Mouse (Mus musculus) thymus, postnatal 36 days (tissue): ENCODE data around the gene Cwc25.
"Not testable (repeated sequence)": the region's sequence is repeated elsewhere in the genome, so short reads cannot be mapped to it uniquely, and the experiment has no call there.

Source experiments
- DNase-seq, 2 experiments: peaks; one replicate each; pipeline ENCODE4 v3.0.0; 2022; ENCODE audit warnings: mixed read lengths in 2 of 2

The Cwc25 gene

DNA sequence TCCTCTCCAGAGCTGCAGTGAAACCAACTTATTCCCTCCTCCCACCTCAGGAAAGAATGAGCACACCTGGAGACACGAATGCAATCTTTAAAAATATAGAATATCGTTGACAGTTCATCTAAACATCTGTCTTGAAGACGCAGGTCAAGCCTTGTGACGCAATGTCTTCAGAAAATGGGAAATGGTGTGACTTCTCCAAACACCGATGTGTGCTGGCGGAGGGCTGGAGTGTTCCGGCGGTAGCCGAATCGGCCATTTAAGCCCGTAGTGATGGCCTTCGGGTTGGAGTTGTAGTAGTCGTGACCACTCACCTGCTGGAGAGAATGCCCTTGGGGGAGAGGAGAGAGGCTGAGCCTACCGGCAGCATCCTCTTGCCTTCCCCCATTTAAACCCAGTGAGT, 5.1 kb upstream of the Cwc25 start:
- DNase-seq: no peak

DNA sequence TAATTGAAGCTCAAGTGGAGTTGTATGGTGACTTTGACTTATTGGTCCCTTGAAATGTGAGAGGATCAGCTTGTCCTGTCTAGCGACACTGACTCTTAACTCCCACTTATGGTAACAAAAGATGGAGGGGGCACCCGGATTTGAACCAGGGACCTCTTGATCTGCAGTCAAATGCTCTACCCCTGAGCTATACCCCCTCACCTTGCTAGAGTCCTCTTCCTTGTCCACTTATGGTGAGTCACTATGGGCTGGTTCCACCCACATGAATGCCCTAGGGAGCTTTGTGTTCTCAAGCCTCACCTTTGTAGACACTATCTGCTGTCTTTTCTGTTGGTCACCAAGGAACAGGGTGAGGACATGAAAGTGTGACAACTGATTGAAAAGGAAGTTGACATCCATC, 3.3 kb upstream of the Cwc25 start:
- DNase-seq: no peak

DNA sequence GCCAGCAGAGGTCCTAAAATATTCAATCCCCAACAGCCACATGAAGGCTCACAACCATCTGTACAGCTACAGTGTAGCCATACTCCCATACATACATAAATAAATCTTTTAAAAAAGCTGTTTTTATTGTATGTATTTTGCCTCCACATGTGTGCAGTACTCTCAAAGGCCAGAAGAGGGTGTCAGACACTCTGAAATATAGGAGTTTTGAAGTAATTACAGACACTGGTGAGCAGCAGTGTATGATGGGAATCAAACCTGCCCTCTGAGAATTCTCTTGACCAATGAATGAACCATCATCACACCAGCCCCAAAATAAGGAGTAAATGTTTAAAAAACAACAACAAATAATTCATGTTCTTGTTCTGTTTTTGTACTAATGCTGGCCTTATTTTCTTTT, 4.7 kb downstream of the Cwc25 start:
- no peak for DNase-seq

DNA sequence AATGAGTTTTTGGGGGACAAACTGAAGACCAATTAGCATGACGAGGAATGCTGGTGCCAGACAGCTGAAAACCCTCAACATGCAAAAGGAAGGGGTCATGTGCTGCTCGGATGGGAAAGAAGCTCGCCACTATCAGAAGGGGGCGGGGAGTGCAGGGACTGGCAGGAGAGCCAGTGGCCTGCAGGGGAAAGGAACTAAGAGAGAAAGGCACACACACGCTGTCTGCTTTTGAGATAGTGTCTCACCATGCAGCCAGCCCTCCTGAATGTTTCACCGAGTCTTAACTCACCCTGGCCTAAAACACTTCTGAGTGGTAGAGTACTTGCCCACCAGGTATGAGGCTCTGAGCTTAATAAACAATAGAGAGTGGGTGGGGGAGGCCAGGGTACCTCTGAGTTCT, 7.4 kb downstream of the Cwc25 start:
- DNase-seq: no peak

DNA sequence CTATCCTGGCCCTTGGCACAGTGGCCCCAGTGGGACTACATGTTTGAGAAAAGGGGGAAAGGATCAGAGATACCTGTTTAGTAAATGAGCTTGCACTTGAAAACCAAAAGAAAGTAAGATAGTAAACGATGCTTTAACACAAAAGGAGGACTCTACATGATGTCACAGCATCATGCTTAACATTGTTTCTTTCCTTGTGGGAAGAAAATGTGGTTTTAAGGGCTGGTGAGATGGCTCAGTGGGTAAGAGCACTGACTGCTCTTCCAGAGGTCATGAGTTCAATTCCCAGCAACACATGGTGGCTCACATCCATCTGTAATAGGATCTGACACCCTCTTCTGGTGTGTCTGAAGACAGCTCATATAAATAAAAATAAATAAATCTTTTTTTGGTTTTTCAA, 8.2 kb downstream of the Cwc25 start:
- no peak for DNase-seq

DNA sequence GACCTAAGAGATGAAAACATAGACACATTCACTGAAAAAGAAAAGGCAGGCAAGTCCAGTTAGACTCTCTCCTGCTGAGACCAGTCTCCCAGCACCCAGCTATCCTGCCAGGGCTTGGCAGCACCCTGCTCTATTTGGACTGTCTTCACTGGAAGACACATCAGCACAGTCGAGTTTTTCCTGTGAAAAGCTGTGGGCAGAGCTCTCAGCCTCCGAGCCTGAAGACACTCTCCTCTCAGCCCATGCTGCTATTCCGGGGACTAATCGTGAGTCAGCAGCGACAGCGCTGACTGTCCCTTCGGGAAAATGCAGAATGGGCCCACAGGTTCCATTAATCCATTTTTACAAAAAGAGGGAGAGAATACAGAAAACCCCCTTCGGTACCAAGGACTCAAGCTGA, 13.1 kb downstream of the Cwc25 start:
- no peak for DNase-seq

DNA sequence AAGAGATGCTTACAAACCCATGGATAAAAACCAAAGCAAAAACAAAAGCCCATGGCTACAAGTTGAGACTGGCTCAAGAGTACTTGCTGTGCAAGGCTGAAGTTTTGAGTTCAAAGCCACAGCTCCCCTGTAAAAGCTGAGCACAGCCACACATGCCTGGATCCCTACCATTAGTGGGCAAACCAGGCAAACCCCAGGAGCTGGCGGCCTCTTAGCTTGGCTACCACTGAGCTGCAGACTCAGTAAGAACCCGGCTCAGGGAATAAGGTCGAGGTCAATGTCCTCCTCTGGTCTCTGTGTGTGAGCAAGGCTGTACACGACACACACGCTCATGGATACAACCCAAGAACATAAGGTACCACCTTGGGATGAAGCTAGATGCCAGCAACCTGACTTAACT, 17.9 kb downstream of the Cwc25 start:
- DNase-seq: no peak

DNA sequence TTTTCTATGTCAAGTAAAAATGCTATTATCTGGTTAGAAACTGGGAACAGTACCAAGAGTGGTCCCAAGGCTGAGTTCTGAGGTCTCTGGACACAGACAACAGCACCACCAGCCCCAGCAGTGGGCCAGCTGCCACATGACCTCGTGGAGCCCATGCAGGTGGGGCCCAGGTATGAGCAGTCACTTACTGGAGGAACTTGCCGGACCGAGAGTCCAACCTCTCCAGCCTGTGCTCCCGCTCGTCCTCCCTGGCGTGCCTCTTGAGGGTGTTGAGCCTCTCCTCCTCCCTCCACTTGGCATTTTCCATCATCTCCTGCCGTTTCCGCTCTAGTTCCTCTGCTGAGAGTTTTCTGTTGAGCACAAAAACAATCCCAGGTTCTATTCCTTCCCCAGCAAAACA, 18.6 kb downstream of the Cwc25 start:
- DNase-seq: no peak

DNA sequence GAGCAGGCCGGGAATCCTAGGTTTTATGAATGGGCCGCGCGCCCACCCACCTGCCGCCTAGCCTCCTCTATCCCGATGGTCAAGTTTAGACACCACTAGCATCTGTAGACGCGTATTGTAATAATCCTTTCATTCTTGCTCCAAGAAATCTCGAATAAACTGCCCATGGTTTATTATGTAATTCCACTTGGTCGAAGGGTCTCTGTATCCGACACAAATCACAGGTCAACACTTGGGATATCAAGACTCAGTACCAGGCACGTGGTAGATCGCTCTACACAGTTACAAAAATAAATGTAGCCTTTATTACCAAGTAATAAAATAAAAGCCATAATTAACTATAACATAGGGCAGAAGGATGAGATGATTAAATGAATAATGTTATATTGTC, 21.0 kb downstream of the Cwc25 start:
- DNase-seq: no peak

DNA sequence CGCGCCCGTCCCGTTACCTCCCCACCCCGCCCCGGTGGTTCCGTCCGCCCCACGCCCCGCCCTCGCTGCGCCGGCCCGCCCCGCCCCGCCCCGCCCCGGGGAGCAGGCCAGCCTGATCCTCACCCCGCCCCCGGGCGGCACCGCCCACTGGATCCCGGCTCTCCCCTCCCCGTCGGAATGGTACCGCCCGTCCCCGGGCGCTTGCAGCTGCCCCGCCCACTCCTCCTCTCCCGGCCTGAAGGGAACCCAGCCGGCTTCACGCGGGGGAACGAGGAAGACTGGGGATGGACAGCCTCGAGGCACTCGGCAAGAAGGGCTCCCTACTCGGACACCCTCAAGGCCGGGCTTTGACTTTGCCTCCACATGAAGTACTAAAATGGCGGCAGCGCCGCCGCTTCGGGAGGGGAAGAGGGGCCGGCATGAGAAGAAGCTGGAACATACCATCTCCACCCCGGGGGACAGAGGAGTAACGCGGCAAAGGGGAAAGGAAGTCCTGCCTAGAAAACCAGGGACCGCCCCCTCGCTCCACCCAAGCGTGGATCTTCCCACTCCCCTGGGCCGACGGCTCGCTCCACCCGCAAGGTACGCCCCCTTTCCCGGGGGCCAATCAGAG, 21.5 kb downstream of the Cwc25 start:
- peak; percentile 99 for DNase-seq

DNA sequence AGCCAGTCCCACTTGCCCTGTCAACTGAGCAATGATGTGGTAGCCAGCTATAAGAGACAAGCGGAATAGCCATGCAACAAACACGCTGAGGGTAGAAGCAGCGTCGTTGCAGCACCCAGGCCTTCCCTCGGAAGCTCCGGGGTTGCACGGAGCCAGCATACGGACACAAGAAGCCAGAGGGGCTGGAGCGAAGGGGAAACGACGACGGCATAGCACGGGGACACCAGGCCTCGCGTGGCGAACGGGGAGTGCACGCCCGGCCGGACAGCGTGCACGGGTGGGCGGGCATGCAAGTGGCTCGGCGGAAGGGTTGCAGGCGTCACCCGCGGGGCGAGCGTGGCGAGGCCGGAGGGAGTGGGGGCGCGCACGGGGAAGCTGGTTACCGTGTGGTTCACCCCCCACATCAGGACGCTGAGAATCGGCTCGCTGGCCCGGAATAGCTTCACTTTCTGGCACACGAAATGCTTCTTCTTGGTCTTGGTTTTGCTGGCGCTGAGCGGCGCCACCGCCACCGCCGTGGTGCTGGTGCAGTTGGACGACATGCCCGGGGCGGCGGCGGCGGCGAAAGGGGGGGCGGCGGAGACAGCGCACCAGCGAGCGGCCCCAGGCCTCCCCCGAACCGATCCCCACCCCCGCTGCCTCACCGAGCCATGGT, 22.2 kb downstream of the Cwc25 start, which contains the start of gene Pip4k2b:
Gene Pip4k2b (minus strand): TSS at position 642 of the 655 bp plus-strand sequence.
- no peak for DNase-seq

DNA sequence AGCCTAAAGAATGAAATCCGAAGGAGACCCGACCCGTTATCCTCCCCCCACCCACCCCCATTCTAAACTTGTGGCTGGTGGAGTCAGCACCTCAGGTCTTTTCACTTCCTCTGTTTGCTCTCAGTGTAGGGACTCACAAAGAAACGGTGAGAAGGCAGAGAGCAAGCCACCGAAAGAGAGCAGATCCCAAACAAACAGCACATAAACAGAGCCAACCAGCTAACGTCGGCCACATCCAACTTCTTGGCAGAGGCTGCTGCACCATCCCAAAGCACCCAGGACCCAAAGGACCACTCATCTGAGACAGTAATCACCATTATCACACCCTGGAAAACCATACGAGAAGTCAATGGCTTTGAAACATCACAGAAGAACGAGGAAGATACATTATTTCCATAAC, 22.9 kb downstream of the Cwc25 start:
- DNase-seq: peak in 1 of 2 experiments; percentile 34

DNA sequence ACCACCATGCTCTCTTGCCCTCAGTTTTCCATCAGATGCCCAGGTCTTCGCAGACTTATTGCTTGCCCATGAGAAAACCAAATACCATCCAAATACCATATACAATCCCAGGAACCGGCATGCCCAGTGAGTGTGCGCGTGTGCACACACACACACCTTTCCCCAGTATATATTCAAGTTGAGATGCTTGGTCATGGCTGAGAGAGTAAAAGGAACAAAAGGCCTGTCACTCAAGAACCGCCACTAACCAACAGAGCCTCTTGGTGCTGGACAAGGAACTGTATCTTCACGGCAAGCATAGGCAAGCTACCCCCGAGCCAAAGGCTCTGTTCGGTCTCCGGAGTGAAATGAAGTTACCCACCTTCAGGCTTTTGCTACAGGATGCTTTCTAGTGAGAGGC, 23.8 kb downstream of the Cwc25 start:
- no peak for DNase-seq

DNA sequence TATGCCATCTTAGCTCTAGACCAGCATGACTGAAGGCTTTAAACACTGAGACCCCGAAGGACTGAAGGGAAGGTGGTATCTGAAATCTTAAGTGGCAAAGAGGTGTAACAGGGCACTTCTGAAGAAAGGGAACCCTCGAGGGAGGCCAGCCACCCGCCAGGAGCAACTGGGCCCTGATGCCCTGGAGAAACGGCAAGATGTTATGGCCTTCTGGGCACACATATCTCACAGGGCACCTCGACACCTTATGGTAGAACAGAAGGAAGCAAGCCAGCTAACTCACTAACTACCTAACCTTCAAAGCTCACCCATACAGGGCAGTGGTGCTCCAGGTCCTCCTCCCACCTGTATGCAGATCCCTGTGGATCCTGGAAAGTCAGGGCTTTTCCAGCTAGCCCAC, 24.2 kb downstream of the Cwc25 start:
- DNase-seq: no peak

DNA sequence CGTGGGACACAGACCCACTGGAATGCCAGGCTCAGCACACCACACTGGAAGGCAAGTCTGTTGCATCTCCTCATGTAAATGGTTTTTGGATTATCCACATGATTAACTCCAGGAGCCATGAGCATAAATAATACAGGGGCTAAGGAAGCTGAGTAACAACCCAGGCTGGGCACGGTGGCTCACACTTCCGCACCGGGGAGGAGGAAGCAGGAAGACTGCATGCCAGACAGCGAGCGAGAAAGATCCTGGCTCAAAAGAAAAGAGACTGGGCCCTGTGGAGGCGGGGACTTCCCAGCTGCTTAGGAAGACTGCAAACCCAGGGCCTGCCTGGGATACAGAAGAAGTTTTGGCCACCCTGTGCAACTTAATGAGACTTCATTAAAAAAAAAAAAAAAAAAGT, 26.2 kb downstream of the Cwc25 start:
- peak; percentile 25 to 44 for DNase-seq

DNA sequence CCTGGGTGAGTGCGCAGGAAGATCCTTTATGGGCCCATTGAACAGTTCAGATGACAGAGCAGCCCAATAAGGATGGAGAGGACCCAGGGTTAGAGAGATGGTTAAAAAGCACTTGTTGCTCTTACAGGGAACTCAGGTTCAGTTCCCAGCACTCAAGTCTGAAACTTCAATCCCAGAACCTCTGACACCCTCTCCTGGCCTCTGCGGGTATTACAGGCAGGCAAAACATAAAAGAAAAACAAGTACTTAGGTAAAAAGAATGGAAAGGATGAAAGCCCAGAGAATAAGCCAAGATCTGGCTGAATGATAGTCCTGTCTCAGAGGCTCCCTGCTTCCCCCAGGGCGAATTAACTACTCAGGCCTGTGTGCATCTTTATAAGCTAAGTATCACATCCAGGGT, 27.2 kb downstream of the Cwc25 start:
- DNase-seq: no peak

DNA sequence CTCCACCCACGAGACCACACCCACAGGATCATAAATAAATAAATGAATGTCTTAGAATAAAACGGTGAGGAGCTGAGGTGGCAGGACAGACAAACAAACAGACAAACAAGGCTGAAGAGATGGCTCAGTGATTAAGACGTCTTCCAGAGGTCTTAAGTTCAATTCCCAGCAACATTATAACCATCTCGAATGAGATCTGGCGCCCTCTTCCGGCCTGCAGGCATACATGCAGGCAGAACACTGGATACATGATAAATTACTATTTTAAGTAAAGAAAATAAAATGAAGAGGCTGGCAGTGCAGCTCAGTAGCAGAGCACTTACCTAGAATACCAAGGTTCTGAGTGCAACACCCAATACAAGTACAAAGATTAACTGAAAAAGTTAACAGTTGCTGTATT, 27.7 kb downstream of the Cwc25 start:
- no peak for DNase-seq

DNA sequence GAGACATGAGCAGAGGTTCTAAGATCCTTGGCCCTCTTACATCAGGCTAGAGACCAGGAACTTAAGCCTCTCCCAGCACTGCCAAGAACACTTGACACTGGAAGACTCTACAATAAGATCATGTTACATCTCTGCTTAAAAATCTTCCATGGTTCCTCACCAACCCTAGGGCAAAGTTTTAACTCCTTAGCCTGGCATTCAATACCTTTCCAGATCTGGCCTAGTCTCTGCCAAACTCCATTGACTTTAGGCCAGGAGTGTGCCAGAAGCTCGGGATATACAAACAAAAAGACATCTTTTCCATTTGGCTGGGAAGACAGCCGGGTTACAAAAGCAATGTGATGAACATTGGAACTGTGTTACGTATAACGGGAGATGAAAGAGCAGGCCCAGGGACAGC, 28.8 kb downstream of the Cwc25 start:
- DNase-seq: no peak

DNA sequence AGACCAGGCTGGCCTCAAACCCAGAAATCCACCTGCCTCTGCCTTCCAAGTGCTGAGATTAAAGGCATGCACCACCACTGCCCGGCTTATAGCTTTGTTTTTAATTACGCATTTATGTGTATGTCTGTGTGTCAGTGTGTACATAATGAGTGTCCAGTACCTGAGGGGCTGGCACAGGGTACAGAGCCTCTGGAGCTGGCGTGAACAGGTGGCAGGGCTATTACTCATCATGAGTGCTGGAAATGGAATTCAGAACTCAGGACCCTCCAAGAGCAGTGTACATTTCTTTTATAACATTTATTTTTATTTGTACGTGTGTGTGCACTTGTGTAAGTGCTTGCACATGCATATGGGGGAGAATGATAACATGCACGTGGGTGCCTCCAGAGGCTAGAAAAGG, 29.7 kb downstream of the Cwc25 start:
- no peak for DNase-seq

DNA sequence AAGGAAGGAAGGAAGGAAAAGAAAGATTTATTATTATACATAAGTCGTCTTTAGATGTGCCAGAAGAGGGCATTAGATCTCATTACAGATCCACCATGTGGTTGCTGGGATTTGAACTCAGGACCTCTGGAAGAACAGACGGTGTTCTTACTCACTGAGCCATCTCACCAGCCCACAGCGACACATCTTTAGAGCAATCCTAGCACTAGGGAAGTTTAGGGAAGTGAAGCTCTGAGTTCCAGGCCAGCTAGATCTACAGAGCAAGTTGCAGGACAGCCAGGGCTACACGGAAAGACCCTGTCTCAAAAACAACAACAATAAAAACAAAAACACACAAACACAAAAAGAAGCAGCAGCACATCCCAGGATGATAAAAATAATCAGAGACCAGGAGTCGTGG, 31.5 kb downstream of the Cwc25 start:
- not testable (repeated sequence) for DNase-seq

DNA sequence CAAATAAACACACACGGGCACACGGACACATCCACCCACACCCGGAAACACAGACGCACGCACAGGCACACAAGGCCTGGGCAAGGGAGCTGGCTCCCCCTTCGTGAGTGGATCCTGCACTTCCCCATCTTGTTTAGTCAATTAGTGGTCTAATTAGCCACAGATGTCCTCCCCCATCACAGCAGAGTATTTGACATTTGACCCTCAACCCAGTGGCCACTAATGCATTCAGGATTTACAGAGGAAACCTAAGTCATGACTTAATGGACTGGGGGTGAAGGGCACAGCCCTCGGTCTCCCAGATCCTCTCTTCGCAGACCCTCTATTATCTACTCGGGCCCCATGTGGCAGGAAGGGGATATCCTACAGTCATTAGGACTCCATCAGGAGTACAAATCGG, 32.7 kb downstream of the Cwc25 start:
- DNase-seq: no peak

DNA sequence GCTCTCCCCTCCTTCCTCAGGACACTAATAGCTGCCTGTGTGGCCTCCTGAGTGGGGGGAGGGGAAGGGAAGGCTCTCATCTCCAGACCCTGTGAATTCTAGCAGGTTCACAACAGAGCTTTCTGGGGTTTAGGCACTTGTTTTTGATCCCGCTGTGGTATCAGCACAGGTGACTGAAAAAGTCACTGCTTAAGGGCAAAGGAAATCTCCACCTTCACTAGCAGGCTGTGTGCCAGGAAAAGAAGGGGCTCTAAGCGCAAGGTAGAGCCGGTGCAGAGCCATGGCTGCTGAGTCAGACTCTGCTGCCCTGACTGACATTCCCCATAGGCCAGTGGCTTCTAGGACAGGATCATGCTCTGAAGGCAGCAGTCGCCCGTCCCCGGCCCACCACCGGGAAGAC, 37.6 kb downstream of the Cwc25 start:
- DNase-seq: no peak

DNA sequence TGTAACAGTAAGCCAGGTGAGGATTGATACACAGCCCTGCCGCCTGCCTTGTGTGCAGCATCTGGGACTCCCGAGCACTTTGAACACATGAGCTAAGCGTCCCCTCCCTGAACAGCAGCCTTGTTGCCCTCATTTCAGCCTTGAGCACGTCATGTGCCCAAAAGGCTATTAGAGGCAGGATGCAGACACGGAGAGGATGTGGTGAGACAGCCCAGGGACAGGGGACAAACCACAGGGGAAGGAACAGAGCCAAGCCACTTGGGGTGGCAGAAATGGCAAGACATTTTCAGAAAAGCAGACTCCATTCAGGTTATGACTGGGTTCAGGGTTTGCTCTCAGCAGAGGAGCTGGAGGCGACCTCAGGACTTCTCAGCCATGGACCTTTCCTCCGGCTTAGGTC, 38.0 kb downstream of the Cwc25 start:
- peak; percentile 44 to 60 for DNase-seq

DNA sequence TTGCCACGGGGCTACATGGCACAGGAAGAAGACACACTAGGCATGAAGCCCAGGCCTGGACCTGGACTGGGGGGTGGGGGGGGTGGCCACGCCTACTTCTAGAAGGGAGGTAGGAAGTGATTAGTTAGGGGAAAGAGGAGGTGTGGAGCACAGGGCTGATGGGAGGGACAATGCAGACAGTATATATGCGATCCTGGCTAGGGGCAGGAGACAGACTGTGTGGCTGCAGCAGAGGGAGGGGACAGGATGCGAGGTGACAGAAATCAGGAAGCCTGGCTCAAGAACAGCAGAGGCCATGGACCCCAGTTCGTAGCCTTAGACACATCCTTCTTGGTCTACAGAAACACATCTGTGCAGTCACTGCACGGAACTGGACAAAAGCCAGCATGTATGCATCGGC, 42.6 kb downstream of the Cwc25 start:
- no peak for DNase-seq

DNA sequence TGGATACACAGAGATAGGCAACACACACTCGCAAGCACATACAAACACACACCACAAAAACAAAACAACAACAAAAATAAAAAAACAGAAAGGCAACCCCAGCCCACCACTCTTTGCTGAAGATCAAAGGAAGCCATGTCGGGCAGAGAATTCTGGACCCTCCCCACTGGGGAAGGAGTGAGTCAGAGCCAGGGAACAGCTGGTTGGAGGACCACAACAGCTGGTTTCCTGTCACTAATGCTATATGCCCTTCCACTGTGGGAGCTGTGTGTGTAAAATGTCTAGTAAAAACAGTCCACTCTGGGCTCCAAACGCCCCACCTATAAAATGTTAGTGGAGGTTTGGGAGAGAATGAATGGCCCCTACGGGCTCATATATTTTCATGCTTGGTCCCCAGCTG, 45.0 kb downstream of the Cwc25 start:
- DNase-seq: no peak
